Mouse (Mus musculus): Measurements from ENCODE around the gene Papss2.

DNA sequence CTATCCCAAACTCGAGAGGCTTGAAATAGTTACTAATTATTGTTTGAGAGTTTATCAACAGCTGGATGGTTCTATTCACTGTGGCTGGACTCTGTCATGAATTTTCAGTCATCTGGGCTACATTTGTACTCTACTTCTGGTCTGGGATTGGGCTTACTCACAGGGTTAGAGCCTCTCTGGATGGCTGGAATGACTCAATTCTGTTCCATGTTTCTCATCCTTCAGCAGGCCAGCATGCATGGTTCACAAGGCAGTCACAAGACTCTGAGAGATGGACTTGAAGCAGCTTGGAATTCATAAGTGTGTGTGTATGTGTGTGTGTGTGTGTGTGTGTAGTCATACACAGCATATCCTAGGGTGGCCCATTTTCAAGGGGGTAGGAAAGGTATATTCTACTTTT lies 43.5 kb upstream of the Papss2 start:
- TF ChIP-seq CTCF (IDR thresholded peaks at IDR 0.05; ENCODE audit: borderline replicate concordance, insufficient read depth, low read length) (no peak), POLR2A (IDR thresholded peaks at IDR 0.05; ENCODE audit: low read depth, low read length) (no peak)
